Mouse (Mus musculus): ENCODE results near the gene Erfe.

GRCm38 (mm10) chr1:91351249-91351648 lies 15.0 kb upstream of the Erfe start:
- TF ChIP-seq POLR2A (IDR thresholded peaks at IDR 0.05; ENCODE audit: low read depth, low read length) (no peak), CTCF (conservative IDR thresholded peaks at IDR 0.05; ENCODE audit: insufficient read depth, insufficient read length, low read depth, low read length) (no peak)
